Mouse (Mus musculus) intestine, embryonic 16.5 days (tissue): ENCODE measurements around the gene Phldb1. TPM values are rescaled to one million over a fixed set of nuclear protein-coding genes. Genes with fewer than 3 reads are reported as not detected.
A peak's percentile ranks its signal among the peaks of the same experiment; 100 is the strongest.

ENCODE experiments used
- ATAC-seq: fragments of 200-750 bp; cut with Nextera tagmentation; 2 replicates; pipeline ENCODE4 v1.8.0; 2017; ENCODE audit warnings: moderate TSS enrichment, moderate library complexity
- H3K27ac ChIP-seq: fragments of 300-500 bp; sonication (generic); 2 replicates; pipeline ENCODE4 v1.5.1; 2014; ENCODE audit warnings: mild to moderate bottlenecking, low read length
- H3K27me3 ChIP-seq: fragments of 300-500 bp; sonication (generic); replicated peaks from 2 replicates; pipeline ENCODE4 v1.6.1; 2014; ENCODE audit warnings: low read length, control low read depth, mixed read lengths; ENCODE audit not compliant: control insufficient read depth, insufficient read depth
- H3K36me3 ChIP-seq: fragments of 300-500 bp; sonication (generic); 2 replicates; pipeline ENCODE4 v1.6.1; 2014; ENCODE audit warnings: low read length, control low read depth; ENCODE audit not compliant: control insufficient read depth, insufficient read depth
- H3K4me1 ChIP-seq: fragments of 300-500 bp; sonication (generic); 2 replicates; pipeline ENCODE4 v1.6.1; 2014; ENCODE audit warnings: low read length, control low read depth, mixed read lengths; ENCODE audit not compliant: control insufficient read depth, insufficient read depth
- H3K4me2 ChIP-seq: fragments of 300-500 bp; sonication (generic); 2 replicates; pipeline ENCODE4 v1.6.1; 2014; ENCODE audit warnings: low read depth, low read length, control low read depth
- H3K4me3 ChIP-seq: fragments of 300-500 bp; sonication (generic); 2 replicates; pipeline ENCODE4 v1.5.1; 2014; ENCODE audit warnings: mild to moderate bottlenecking, low read length
- H3K9ac ChIP-seq: fragments of 300-500 bp; sonication (generic); 2 replicates; pipeline ENCODE4 v1.6.1; 2014; ENCODE audit warnings: low read depth, low read length
- H3K9me3 ChIP-seq: fragments of 300-500 bp; sonication (generic); 2 replicates; pipeline ENCODE4 v1.6.1; 2016; ENCODE audit warnings: low read length, control low read depth; ENCODE audit not compliant: control insufficient read depth
- WGBS: fragments of 180-500 bp; shearing (Covaris S2); extraction: QIAGEN DNeasy Blood & Tissue Kit; methylation state at CpG from one replicate; pipeline ENCODE4 v1.1.7; 2014; 5-methylcytosine and 5-hydroxymethylcytosine counted together
- polyA plus RNA-seq: library from polyadenylated mRNA; unstranded; fragments of >200 nt; fragmentation: Nextera tagmentation; extraction: Ambion mirVana; gene quantifications from 2 replicates; pipeline ENCODE4 v1.2.1, GENCODE M21; 2015

Gene Phldb1
- polyA plus RNA-seq, 1 experiment from 2014 or later: 12.9 TPM

DNA sequence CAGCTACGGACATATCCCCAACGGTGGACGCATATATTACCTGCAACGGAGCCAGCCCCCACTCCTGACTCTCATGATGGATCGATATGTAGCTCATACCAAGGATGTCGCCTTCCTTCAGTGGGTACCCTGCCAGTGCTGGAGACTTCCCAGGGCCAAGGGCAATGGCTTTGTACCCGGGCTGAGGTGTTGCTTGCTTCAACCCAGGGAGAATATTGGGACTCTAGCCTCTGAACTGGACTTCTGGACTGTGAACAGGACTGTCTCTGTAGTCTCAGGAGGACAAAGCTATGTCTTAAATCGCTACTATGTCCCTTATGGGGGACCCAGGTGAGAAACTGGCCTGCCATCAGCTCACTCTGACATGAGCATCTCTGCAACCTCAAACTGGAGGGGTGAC lies 52.0 kb downstream of the Phldb1 start:
- 86% methylated on average over 8 of the region's 8 CpGs for WGBS
- no peak overlapping the region for H3K4me2 ChIP-seq
- ATAC-seq: no peak
- no peak overlapping the region for H3K4me3 ChIP-seq
- H3K36me3 ChIP-seq: peaks cover 3% of the 10 kb centered on the region; the same call in 1 of the 2 replicates
- 0 out of 2 replicates have a peak, but pooled peaks cover 3% of the 10 kb centered on the region for H3K4me1 ChIP-seq
- no peaks in the 10 kb centered on the region for H3K27me3 ChIP-seq
- H3K9ac ChIP-seq: no peak overlapping the region
- H3K27ac ChIP-seq: no peak overlapping the region
- no peaks in the 10 kb centered on the region for H3K9me3 ChIP-seq

DNA sequence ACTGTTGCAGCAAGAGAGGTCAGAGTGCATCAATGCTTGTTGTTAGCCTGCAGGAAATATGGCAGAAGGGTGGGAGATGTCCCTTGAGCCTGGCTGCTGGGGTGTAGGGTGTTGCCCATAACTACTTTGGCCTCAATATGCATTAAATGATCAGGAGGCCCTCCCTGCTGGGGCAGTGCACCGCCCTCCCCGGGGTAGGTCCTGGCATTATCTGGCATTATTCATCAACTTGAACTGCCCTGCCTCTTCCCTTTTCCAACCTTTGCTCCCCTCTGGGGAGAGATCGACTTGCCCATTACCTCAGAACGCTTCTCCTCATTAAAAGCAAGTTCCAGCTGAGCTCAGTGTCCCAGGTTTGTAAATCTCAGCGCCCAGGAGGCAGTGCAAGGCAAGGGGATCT lies 55.4 kb downstream of the Phldb1 start:
- 55% methylated on average over 5 of the region's 5 CpGs for WGBS
- H3K4me1 ChIP-seq: no peaks in the 10 kb centered on the region
- ATAC-seq: peak; percentile 84
- no peak overlapping the region for H3K4me3 ChIP-seq
- H3K9ac ChIP-seq: no peak overlapping the region
- no peak overlapping the region for H3K27ac ChIP-seq
- no peak overlapping the region for H3K4me2 ChIP-seq
- no peaks in the 10 kb centered on the region for H3K27me3 ChIP-seq
- no peaks in the 10 kb centered on the region for H3K9me3 ChIP-seq
- no peaks in the 10 kb centered on the region for H3K36me3 ChIP-seq

- Histone ChIP-seq H3K4me3 (no peak overlapping the region), H3K27ac (no peak overlapping the region), H3K9me3 (no peaks in the 10 kb centered on the region), H3K4me2 (no peak overlapping the region), H3K9ac (no peak overlapping the region), H3K4me1 (no peaks in the 10 kb centered on the region), H3K36me3 (no peaks in the 10 kb centered on the region), H3K27me3 (no peaks in the 10 kb centered on the region)
- no peak for ATAC-seq
- 86% methylated on average over 2 of the region's 2 CpGs for WGBS
Measured at GRCm38 (mm10) chr9:44678288-44678871, 56.6 kb downstream of the Phldb1 start.

- no peaks in the 10 kb centered on the region for H3K4me1 ChIP-seq
- H3K9ac ChIP-seq: no peak within 1 kb of the TSS
- H3K27ac ChIP-seq: no peak within 1 kb of the TSS
- H3K4me2 ChIP-seq: no peak within 1 kb of the TSS
- 83% methylated on average over 3 of the region's 3 CpGs for WGBS
- ATAC-seq: no peak
- no peaks in the 10 kb centered on the region for H3K27me3 ChIP-seq
- H3K36me3 ChIP-seq: no peaks in the 10 kb centered on the region
- no peaks in the 10 kb centered on the region for H3K9me3 ChIP-seq
- H3K4me3 ChIP-seq: no peak within 1 kb of the TSS
Measured at GRCm38 (mm10) chr9:44673005-44673404, 62.0 kb downstream of the Phldb1 start, which contains the start of gene Treh. TSS of gene Treh (plus strand) at chr9:44673233.

DNA sequence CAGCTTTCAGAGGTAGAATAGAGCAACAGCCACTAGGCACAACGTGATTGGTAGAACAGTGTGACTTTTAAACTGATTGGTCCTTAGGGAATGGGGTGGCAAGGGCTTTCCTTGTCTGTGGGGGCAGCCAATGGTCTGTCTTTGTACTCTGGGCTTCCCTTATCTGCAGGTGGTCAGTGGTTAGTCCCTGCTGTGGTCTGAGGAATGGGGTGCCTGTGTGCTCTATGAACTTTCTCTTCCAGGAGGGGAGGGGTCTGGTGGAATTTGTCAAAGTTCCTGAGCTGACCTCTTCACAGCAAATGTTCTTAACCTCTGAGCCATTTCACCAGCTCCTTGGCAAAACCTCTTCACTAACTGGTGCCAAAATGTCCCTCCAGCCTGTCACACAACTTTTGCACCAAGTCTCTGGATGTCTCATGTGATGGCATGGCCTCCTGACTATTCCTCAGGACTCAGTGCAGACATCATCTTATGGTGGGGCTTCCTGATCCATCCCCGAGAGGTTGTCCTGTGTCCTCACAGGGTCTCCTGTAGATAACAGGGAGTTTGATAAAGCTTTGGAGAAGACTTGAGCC lies 62.6 kb downstream of the Phldb1 start:
- H3K36me3 ChIP-seq: no peaks in the 10 kb centered on the region
- WGBS: 65% methylated on average over 2 of the region's 2 CpGs
- ATAC-seq: no peak
- H3K4me1 ChIP-seq: no peaks in the 10 kb centered on the region
- no peak overlapping the region for H3K4me3 ChIP-seq
- no peak overlapping the region for H3K27ac ChIP-seq
- H3K9ac ChIP-seq: no peak overlapping the region
- H3K9me3 ChIP-seq: no peaks in the 10 kb centered on the region
- H3K27me3 ChIP-seq: no peaks in the 10 kb centered on the region
- no peak overlapping the region for H3K4me2 ChIP-seq

- ATAC-seq: no peak
Measured at GRCm38 (mm10) chr9:44671416-44671815, 63.6 kb downstream of the Phldb1 start.

GRCm38 (mm10) chr9:44663706-44664105 lies 71.3 kb downstream of the Phldb1 start:
- Histone ChIP-seq H3K4me3 (no peak overlapping the region), H3K9ac (no peak overlapping the region), H3K36me3 (no peaks in the 10 kb centered on the region), H3K4me1 (no peaks in the 10 kb centered on the region), H3K9me3 (no peaks in the 10 kb centered on the region), H3K27me3 (no peaks in the 10 kb centered on the region), H3K4me2 (no peak overlapping the region), H3K27ac (no peak overlapping the region)
- ATAC-seq: no peak
- WGBS: 82% methylated on average over 6 of the region's 6 CpGs

More at GRCm38 (mm10) chr9:44671416-44671815, 63.6 kb downstream of the Phldb1 start:
- WGBS: 87% methylated on average over 5 of the region's 5 CpGs
- H3K27ac ChIP-seq: no peak overlapping the region
- no peak overlapping the region for H3K4me3 ChIP-seq
- H3K4me2 ChIP-seq: no peak overlapping the region
- no peak overlapping the region for H3K9ac ChIP-seq
- H3K27me3 ChIP-seq: no peaks in the 10 kb centered on the region
- H3K36me3 ChIP-seq: no peaks in the 10 kb centered on the region
- no peaks in the 10 kb centered on the region for H3K4me1 ChIP-seq
- no peaks in the 10 kb centered on the region for H3K9me3 ChIP-seq

- ATAC-seq: peak; percentile 81
- Histone ChIP-seq H3K4me3 (peak overlapping the region; percentile 32), H3K27ac (0 out of 2 replicates have a peak overlapping the region, but pooled peaks have one; percentile 45), H3K9ac (peak overlapping the region; percentile 45), H3K9me3 (no peaks in the 10 kb centered on the region), H3K4me2 (peak overlapping the region; percentile 52), H3K36me3 (no peaks in the 10 kb centered on the region), H3K27me3 (no peaks in the 10 kb centered on the region), H3K4me1 (peaks cover 5% of the 10 kb centered on the region)
- WGBS: 18% methylated on average over 26 of the region's 26 CpGs
Measured at GRCm38 (mm10) chr9:44655098-44656066, 79.6 kb downstream of the Phldb1 start.

GRCm38 (mm10) chr9:44653896-44654295 lies 81.1 kb downstream of the Phldb1 start:
- Histone ChIP-seq H3K4me2 (no peak overlapping the region), H3K4me3 (no peak overlapping the region), H3K27ac (no peak overlapping the region), H3K4me1 (peaks cover 5% of the 10 kb centered on the region), H3K9me3 (no peaks in the 10 kb centered on the region), H3K9ac (no peak overlapping the region), H3K36me3 (no peaks in the 10 kb centered on the region), H3K27me3 (no peaks in the 10 kb centered on the region)
- 75% methylated on average over 4 of the region's 4 CpGs for WGBS
- ATAC-seq: no peak
